Mouse (Mus musculus): ENCODE measurements around the gene Itk. TPM values are rescaled to one million over a fixed set of nuclear protein-coding genes. Genes with fewer than 3 reads are reported as not detected.

The Itk gene
- polyA plus RNA-seq, 1 experiment from 2014 or later, result 0.05 TPM

- Histone ChIP-seq H3K4me1 (replicated peaks; ENCODE audit: control insufficient read depth, insufficient read depth, low read length) (no peaks in the 10 kb centered on the region), H3K4me2 (replicated peaks) (no peak overlapping the region), H3K36me3 (replicated peaks; ENCODE audit: control insufficient read depth, insufficient read depth) (no peaks in the 10 kb centered on the region), H3K9me3 (ENCODE audit: control insufficient read depth, low read length) (no peaks in the 10 kb centered on the region), H3K9ac (no peak overlapping the region), H3K27me3 (ENCODE audit: control insufficient read depth, insufficient read depth, low read length) (no peaks in the 10 kb centered on the region), H3K27ac (no peak overlapping the region), H3K4me3 (replicated peaks; ENCODE audit: low read length) (no peak overlapping the region)
- ATAC-seq (ENCODE audit: low FRiP score) (no peak), DNase-seq (ENCODE audit: low spot score) (no peak)
- 83% methylated on average over 1 of the region's 1 CpGs for WGBS
Observed at GRCm38 (mm10) chr11:46418438-46418837, 29.1 kb upstream of the Itk start.

GRCm38 (mm10) chr11:46410018-46410563, 20.8 kb upstream of the Itk start:
- Histone ChIP-seq H3K36me3 (replicated peaks; ENCODE audit: control insufficient read depth, insufficient read depth) (no peaks in the 10 kb centered on the region), H3K9me3 (ENCODE audit: control insufficient read depth, low read length) (no peaks in the 10 kb centered on the region), H3K9ac (no peak overlapping the region), H3K4me2 (replicated peaks) (no peak overlapping the region), H3K27me3 (ENCODE audit: control insufficient read depth, insufficient read depth, low read length) (no peaks in the 10 kb centered on the region), H3K4me3 (replicated peaks; ENCODE audit: low read length) (no peak overlapping the region), H3K27ac (no peak overlapping the region), H3K4me1 (replicated peaks; ENCODE audit: control insufficient read depth, insufficient read depth, low read length) (no peaks in the 10 kb centered on the region)
- DNase-seq (ENCODE audit: low spot score) (no peak), ATAC-seq (ENCODE audit: low FRiP score) (no peak)
- 39% methylated on average over 2 of the region's 2 CpGs for WGBS

- Histone ChIP-seq H3K36me3 (replicated peaks; ENCODE audit: control insufficient read depth, insufficient read depth) (no peaks in the 10 kb centered on the region), H3K4me3 (replicated peaks; ENCODE audit: low read length) (no peak overlapping the region), H3K9me3 (ENCODE audit: control insufficient read depth, low read length) (no peaks in the 10 kb centered on the region), H3K9ac (no peak overlapping the region), H3K4me1 (replicated peaks; ENCODE audit: control insufficient read depth, insufficient read depth, low read length) (no peaks in the 10 kb centered on the region), H3K27ac (no peak overlapping the region), H3K27me3 (ENCODE audit: control insufficient read depth, insufficient read depth, low read length) (no peaks in the 10 kb centered on the region), H3K4me2 (replicated peaks) (no peak overlapping the region)
- ATAC-seq (ENCODE audit: low FRiP score), result no peak
- 37% methylated on average over 10 of the region's 10 CpGs for WGBS
- no peak for DNase-seq (ENCODE audit: low spot score)
Observed at GRCm38 (mm10) chr11:46406721-46407120, 17.4 kb upstream of the Itk start.

GRCm38 (mm10) chr11:46404986-46405385, 15.7 kb upstream of the Itk start:
- no peaks in the 10 kb centered on the region for H3K27me3 ChIP-seq (ENCODE audit: control insufficient read depth, insufficient read depth, low read length)
- no peaks in the 10 kb centered on the region for H3K4me1 ChIP-seq (replicated peaks; ENCODE audit: control insufficient read depth, insufficient read depth, low read length)
- H3K4me3 ChIP-seq (replicated peaks; ENCODE audit: low read length), result no peak overlapping the region
- no peak overlapping the region for H3K4me2 ChIP-seq (replicated peaks)
- no peaks in the 10 kb centered on the region for H3K9me3 ChIP-seq (ENCODE audit: control insufficient read depth, low read length)
- no peak overlapping the region for H3K9ac ChIP-seq
- ATAC-seq (ENCODE audit: low FRiP score) (no peak), DNase-seq (ENCODE audit: low spot score) (no peak)
- no peak overlapping the region for H3K27ac ChIP-seq
- 87% methylated on average over 16 of the region's 16 CpGs for WGBS
- H3K36me3 ChIP-seq (replicated peaks; ENCODE audit: control insufficient read depth, insufficient read depth), result no peaks in the 10 kb centered on the region

- DNase-seq (ENCODE audit: low spot score) (no peak), ATAC-seq (ENCODE audit: low FRiP score) (no peak)
- H3K4me2 ChIP-seq (replicated peaks), result no peak overlapping the region
- WGBS, result 79% methylated on average over 12 of the region's 12 CpGs
- H3K27me3 ChIP-seq (ENCODE audit: control insufficient read depth, insufficient read depth, low read length), result no peaks in the 10 kb centered on the region
- H3K4me1 ChIP-seq (replicated peaks; ENCODE audit: control insufficient read depth, insufficient read depth, low read length), result no peaks in the 10 kb centered on the region
- H3K36me3 ChIP-seq (replicated peaks; ENCODE audit: control insufficient read depth, insufficient read depth), result no peaks in the 10 kb centered on the region
- no peak overlapping the region for H3K27ac ChIP-seq
- H3K9ac ChIP-seq, result no peak overlapping the region
- no peak overlapping the region for H3K4me3 ChIP-seq (replicated peaks; ENCODE audit: low read length)
- no peaks in the 10 kb centered on the region for H3K9me3 ChIP-seq (ENCODE audit: control insufficient read depth, low read length)
Observed at GRCm38 (mm10) chr11:46401555-46401954, 12.2 kb upstream of the Itk start.

GRCm38 (mm10) chr11:46398933-46399383, 9.6 kb upstream of the Itk start:
- ATAC-seq (ENCODE audit: low FRiP score) (no peak), DNase-seq (ENCODE audit: low spot score) (no peak)
- Histone ChIP-seq H3K9ac (no peak overlapping the region), H3K4me3 (replicated peaks; ENCODE audit: low read length) (no peak overlapping the region), H3K36me3 (replicated peaks; ENCODE audit: control insufficient read depth, insufficient read depth) (no peaks in the 10 kb centered on the region), H3K27me3 (ENCODE audit: control insufficient read depth, insufficient read depth, low read length) (no peaks in the 10 kb centered on the region), H3K4me2 (replicated peaks) (no peak overlapping the region), H3K4me1 (replicated peaks; ENCODE audit: control insufficient read depth, insufficient read depth, low read length) (no peaks in the 10 kb centered on the region), H3K27ac (no peak overlapping the region), H3K9me3 (ENCODE audit: control insufficient read depth, low read length) (no peaks in the 10 kb centered on the region)
- WGBS, result 66% methylated on average over 5 of the region's 5 CpGs

GRCm38 (mm10) chr11:46398473-46398872, 9.2 kb upstream of the Itk start:
- DNase-seq (ENCODE audit: low spot score), result no peak
- no peaks in the 10 kb centered on the region for H3K36me3 ChIP-seq (replicated peaks; ENCODE audit: control insufficient read depth, insufficient read depth)
- ATAC-seq (ENCODE audit: low FRiP score), result no peak
- H3K4me1 ChIP-seq (replicated peaks; ENCODE audit: control insufficient read depth, insufficient read depth, low read length), result no peaks in the 10 kb centered on the region
- no peak overlapping the region for H3K4me2 ChIP-seq (replicated peaks)
- H3K27me3 ChIP-seq (ENCODE audit: control insufficient read depth, insufficient read depth, low read length), result no peaks in the 10 kb centered on the region
- H3K9me3 ChIP-seq (ENCODE audit: control insufficient read depth, low read length), result no peaks in the 10 kb centered on the region
- no peak overlapping the region for H3K27ac ChIP-seq
- WGBS, result 86% methylated on average over 4 of the region's 4 CpGs
- H3K9ac ChIP-seq, result no peak overlapping the region
- no peak overlapping the region for H3K4me3 ChIP-seq (replicated peaks; ENCODE audit: low read length)

- no peaks in the 10 kb centered on the region for H3K27me3 ChIP-seq (ENCODE audit: control insufficient read depth, insufficient read depth, low read length)
- H3K27ac ChIP-seq, result no peak overlapping the region
- no peak overlapping the region for H3K4me3 ChIP-seq (replicated peaks; ENCODE audit: low read length)
- ATAC-seq (ENCODE audit: low FRiP score) (no peak), DNase-seq (ENCODE audit: low spot score) (no peak)
- H3K4me2 ChIP-seq (replicated peaks), result no peak overlapping the region
- no peaks in the 10 kb centered on the region for H3K36me3 ChIP-seq (replicated peaks; ENCODE audit: control insufficient read depth, insufficient read depth)
- WGBS, result 61% methylated on average over 2 of the region's 2 CpGs
- H3K9ac ChIP-seq, result no peak overlapping the region
- H3K4me1 ChIP-seq (replicated peaks; ENCODE audit: control insufficient read depth, insufficient read depth, low read length), result no peaks in the 10 kb centered on the region
- no peaks in the 10 kb centered on the region for H3K9me3 ChIP-seq (ENCODE audit: control insufficient read depth, low read length)
Observed at GRCm38 (mm10) chr11:46397900-46398299, 8.6 kb upstream of the Itk start.

GRCm38 (mm10) chr11:46396860-46397179, 7.5 kb upstream of the Itk start:
- DNase-seq (ENCODE audit: low spot score) (no peak), ATAC-seq (ENCODE audit: low FRiP score) (no peak)
- Histone ChIP-seq H3K4me1 (replicated peaks; ENCODE audit: control insufficient read depth, insufficient read depth, low read length) (no peaks in the 10 kb centered on the region), H3K9ac (no peak overlapping the region), H3K36me3 (replicated peaks; ENCODE audit: control insufficient read depth, insufficient read depth) (no peaks in the 10 kb centered on the region), H3K9me3 (ENCODE audit: control insufficient read depth, low read length) (no peaks in the 10 kb centered on the region), H3K4me2 (replicated peaks) (no peak overlapping the region), H3K4me3 (replicated peaks; ENCODE audit: low read length) (no peak overlapping the region), H3K27me3 (ENCODE audit: control insufficient read depth, insufficient read depth, low read length) (no peaks in the 10 kb centered on the region), H3K27ac (no peak overlapping the region)
- WGBS, result 90% methylated on average over 4 of the region's 4 CpGs

GRCm38 (mm10) chr11:46396167-46396859, 7.0 kb upstream of the Itk start, which contains the start of gene Fam71b:
Gene Fam71b, plus strand, starts transcription at chr11:46396559.
- no peak within 1 kb of the TSS for H3K4me2 ChIP-seq (replicated peaks)
- no peak within 1 kb of the TSS for H3K27ac ChIP-seq
- no peaks in the 10 kb centered on the region for H3K9me3 ChIP-seq (ENCODE audit: control insufficient read depth, low read length)
- H3K36me3 ChIP-seq (replicated peaks; ENCODE audit: control insufficient read depth, insufficient read depth), result no peaks in the 10 kb centered on the region
- no peaks in the 10 kb centered on the region for H3K27me3 ChIP-seq (ENCODE audit: control insufficient read depth, insufficient read depth, low read length)
- ATAC-seq (ENCODE audit: low FRiP score) (no peak), DNase-seq (ENCODE audit: low spot score) (no peak)
- H3K4me3 ChIP-seq (replicated peaks; ENCODE audit: low read length), result no peak within 1 kb of the TSS
- WGBS, result 78% methylated on average over 13 of the region's 13 CpGs
- H3K9ac ChIP-seq, result no peak within 1 kb of the TSS
- H3K4me1 ChIP-seq (replicated peaks; ENCODE audit: control insufficient read depth, insufficient read depth, low read length), result no peaks in the 10 kb centered on the region

All from hindbrain, embryonic 14.5 days (tissue).